ENCODE assay signal across 9 mouse cellular contexts in genomic region chr2:79265665-79266064, GRCm38 (mm10). TPM values are rescaled to one million over a fixed set of nuclear protein-coding genes. Genes with fewer than 3 reads are reported as not detected.
DNase-seq lines count a peak whose midpoint lies in the region; ATAC-seq and TF ChIP-seq lines count a peak whose summit lies in the region.
"Had no signal": no experiment of that assay in that cellular context is flagged by ENCODE, and none has a peak within 500 bp of the region (broad histone marks: within the 10 kb centered on the region; RNA-seq: fewer than 3 reads in every experiment).

No protein-coding gene starts in this region.

- no peak for TF ChIP-seq POLR2A in CH12.LX (IDR thresholded peaks at IDR 0.05; ENCODE audit: low read depth, low read length)

- TF ChIP-seq EP300 in CH12.LX (IDR thresholded peaks at IDR 0.05; ENCODE audit: low read length), result 0 out of 2 replicates have a peak, but pooled peaks have one; percentile 17

- no peak overlapping the region; the same call in 1 of the 2 replicates for H3K9ac ChIP-seq in CH12.LX (ENCODE audit: insufficient read depth, low read depth)
- H3K9ac ChIP-seq: limb, embryonic 13.5 days had no signal

- peak; percentile 67 for TF ChIP-seq RAD21 in CH12.LX (IDR thresholded peaks at IDR 0.05; ENCODE audit: low read depth, low read length)

- peak; percentile 76 to 78 for TF ChIP-seq CTCF in CH12.LX (conservative IDR thresholded peaks at IDR 0.05 in 1 of 2, IDR thresholded peaks at IDR 0.05 in 1 of 2; ENCODE audit: low read depth in 2 of 2, low read length in 2 of 2)

- ATAC-seq in erythroblast, adult 5-6 weeks (replicated peaks; ENCODE audit: low FRiP score, poor library complexity, severe bottlenecking), result peak; percentile 84

- in situ Hi-C loops in CH12.LX (cut with MboI; ENCODE audit: low pct_ligation_motif_present, low pct_unique_long_range_greater_than_20kb, low sequenced_read_pairs), result no loop called here

- no peaks in the 10 kb centered on the region for H3K27me3 ChIP-seq in CH12.LX (replicated peaks)
- H3K27me3 ChIP-seq: limb, embryonic 13.5 days had no signal

- H3K4me1 ChIP-seq in CH12.LX (ENCODE audit: control insufficient read depth in 1 of 2, insufficient read depth in 2 of 2), result peaks cover 11 to 88% of the 10 kb centered on the region in 2 experiments
- H3K4me1 ChIP-seq: limb, embryonic 13.5 days had no signal

- H3K9me3 ChIP-seq in CH12.LX (replicated peaks; ENCODE audit: low read length), result no peaks in the 10 kb centered on the region
- H3K9me3 ChIP-seq: limb, embryonic 13.5 days had no signal

- peak; percentile 49 for DNase-seq in heart, adult 8-10 months (ENCODE audit: low spot score)
- no peak for DNase-seq in heart, postnatal 25 days (ENCODE audit: low spot score)
- DNase-seq in CH12.LX (ENCODE audit: extremely low read depth), result peak; percentile 84
- DNase-seq in brain, adult 2 months (ENCODE audit: low read depth, low spot score), result peak; percentile 72
- peak; percentile 74 to 76 for DNase-seq in kidney, postnatal 4 days
- peak; percentile 82 for DNase-seq in lung, postnatal 14 days
- DNase-seq in spleen, postnatal 4 days (ENCODE audit: low spot score in 2 of 2), result peak; percentile 85 to 95

- dilution Hi-C loops in CH12.LX (cut with MboI; ENCODE audit: extremely low pct_ligation_motif_present, extremely low pct_unique_long_range_greater_than_20kb, low sequenced_read_pairs), result no loop called here

- H3K4me3 ChIP-seq in CH12.LX (replicated peaks in 1 of 3; ENCODE audit: low read depth in 2 of 3, low read length in 2 of 3, poor library complexity in 1 of 3), result no peak overlapping the region
- H3K4me3 ChIP-seq: limb, embryonic 13.5 days had no signal

- H3K4me2 ChIP-seq in CH12.LX (ENCODE audit: insufficient read depth, low read depth, poor library complexity, severe bottlenecking), result peak overlapping the region; percentile 71
- H3K4me2 ChIP-seq: limb, embryonic 13.5 days had no signal

- peaks cover 85% of the 10 kb centered on the region for H3K79me2 ChIP-seq in CH12.LX (replicated peaks; ENCODE audit: control insufficient read depth, extremely low read depth, insufficient read depth, poor library complexity, severe bottlenecking)

- H3K27ac ChIP-seq in CH12.LX (ENCODE audit: insufficient read depth, low read depth), result no peak overlapping the region
- H3K27ac ChIP-seq: limb, embryonic 13.5 days had no signal

- H3K36me3 ChIP-seq in CH12.LX (replicated peaks in 1 of 2; ENCODE audit: control insufficient read depth in 1 of 2, insufficient read depth in 1 of 2, low read length in 1 of 2), result peaks cover 17 to 59% of the 10 kb centered on the region in 2 experiments
- H3K36me3 ChIP-seq: limb, embryonic 13.5 days had no signal

- intact Hi-C loops in heart, postnatal 25 days (cut with DNase I), result loop anchor here (2.0 to 10.0 kb wide), 4 partner anchors 178 to 1218 kb away; no protein-coding TSS in a partner anchor

TF ChIP-seq in CH12.LX, 34 proteins besides CTCF, POLR2A, EP300 and RAD21:
- TF ChIP-seq CHD2 (IDR thresholded peaks at IDR 0.05; ENCODE audit: low read length), result no peak
- 0 out of 2 replicates have a peak, but pooled peaks have one; percentile 24 for TF ChIP-seq IRF4 (IDR thresholded peaks at IDR 0.05; ENCODE audit: low read depth, low read length)
- peak; percentile 22; the same call in 1 of the 2 replicates for TF ChIP-seq MAX (IDR thresholded peaks at IDR 0.05; ENCODE audit: low read length)
- TF ChIP-seq SMC3 (IDR thresholded peaks at IDR 0.05; ENCODE audit: low read depth, low read length), result peak; percentile 89
- peak; percentile 62; the same call in 1 of the 2 replicates for TF ChIP-seq MXI1 (IDR thresholded peaks at IDR 0.05; ENCODE audit: low read depth, low read length)
- TF ChIP-seq BHLHE40 (IDR thresholded peaks at IDR 0.05; ENCODE audit: low read depth, low read length), result peak; percentile 62
- peak; percentile 36; the same call in 1 of the 2 replicates for TF ChIP-seq SIN3A (IDR thresholded peaks at IDR 0.05; ENCODE audit: low read length)
- TF ChIP-seq NELFE (IDR thresholded peaks at IDR 0.05; ENCODE audit: low read depth, low read length), result peak; percentile 46; the same call in 1 of the 2 replicates
- no peak for TF ChIP-seq JUND (conservative IDR thresholded peaks at IDR 0.05; ENCODE audit: low read depth, low read length)
- TF ChIP-seq ZNF384 (IDR thresholded peaks at IDR 0.05; ENCODE audit: low read depth, low read length), result peak; percentile 56
- peak; percentile 92 for TF ChIP-seq ZKSCAN1 (IDR thresholded peaks at IDR 0.05; ENCODE audit: borderline replicate concordance, low read depth, low read length)
- no peak for TF ChIP-seq USF2 (conservative IDR thresholded peaks at IDR 0.05; ENCODE audit: low read depth, low read length)
- TF ChIP-seq POLR2AphosphoS2 (IDR thresholded peaks at IDR 0.05; ENCODE audit: low read depth, low read length), result no peak
- no peak for TF ChIP-seq HCFC1 (IDR thresholded peaks at IDR 0.05; ENCODE audit: low read depth, low read length)
- TF ChIP-seq MAZ (IDR thresholded peaks at IDR 0.05; ENCODE audit: low read depth, low read length), result no peak
- TF ChIP-seq MYC (IDR thresholded peaks at IDR 0.05; ENCODE audit: low read depth, low read length), result peak; percentile 75
- TF ChIP-seq ELF1 (IDR thresholded peaks at IDR 0.05; ENCODE audit: low read depth, low read length), result 0 out of 2 replicates have a peak, but pooled peaks have one; percentile 6
- TF ChIP-seq E2F4 (IDR thresholded peaks at IDR 0.05; ENCODE audit: insufficient replicate concordance, low read depth, low read length), result no peak
- 0 out of 2 replicates have a peak, but pooled peaks have one; percentile 49 for TF ChIP-seq CHD1 (IDR thresholded peaks at IDR 0.05; ENCODE audit: low read depth, low read length)
TF ChIP-seq in CH12.LX: peak in this region for 12.

RNA-seq across cellular contexts. Expression of gene Itga4, which starts 10.4 kb away (rescaled TPM):
- 1 to 10 TPM; 1.1 to 2.7 (median 1.3) TPM for total RNA-seq in heart, adult 8-10 months (2022)
- total RNA-seq in heart, postnatal 25 days (2021), result 1 to 10 TPM; 2.4 TPM
- total RNA-seq in CH12.LX (2012; rRNA removed), result 79.3 and 80.0 TPM in 2 replicates
- 54.3 and 55.7 TPM in 2 replicates for total RNA-seq in CH12.LX (2014; rRNA removed)
- polyA plus RNA-seq in CH12.LX (2012; ENCODE audit: insufficient read length, low read depth), result 44.7 and 51.2 TPM in 2 replicates
- 241 and 252 TPM in 2 replicates for total RNA-seq in erythroblast, adult 5-6 weeks (2015; ENCODE audit: low replicate concordance)
- total RNA-seq in erythroblast, adult 5-6 weeks (2017; ENCODE audit: low replicate concordance), result 298 and 384 TPM in 2 replicates

Comparison
In these comparisons a context has a peak if more than half of its experiments do, and no peak if none do; other contexts are left out.
1. RNA of gene Itga4, which starts 10.4 kb away (total RNA-seq): 241 to 384 TPM in erythroblast, adult 5-6 weeks and 54.3 to 80.0 TPM in CH12.LX; 2.4 TPM in heart, postnatal 25 days and 1.1 to 2.7 TPM in heart, adult 8-10 months; every median in the first group is over 10 times any median in the second.